Comparison of ENCODE assay signal across 20 mouse cellular contexts in genomic region chr4:82287454-82287853, GRCm38 (mm10).
"Had no signal": no experiment of that assay in that cellular context is flagged by ENCODE, and none has a peak within 500 bp of the region (broad histone marks: within the 10 kb centered on the region; RNA-seq: fewer than 3 reads in every experiment).

No protein-coding gene starts in this region.

- H3K4me1 ChIP-seq: megakaryocyte, embryonic 14.5 days had no signal

- H3K4me3 ChIP-seq: megakaryocyte, embryonic 14.5 days; midbrain, embryonic 10.5 days; midbrain, embryonic 13.5 days; neural tube, embryonic 12.5 days; neural tube, embryonic 15.5 days had no signal

- H3K27me3 ChIP-seq: megakaryocyte, embryonic 14.5 days; midbrain, embryonic 13.5 days; neural tube, embryonic 12.5 days; neural tube, embryonic 15.5 days had no signal

- DNase-seq: kidney, adult 9 months; kidney, postnatal 14 days; kidney, postnatal 4 days; left cerebral cortex, postnatal 4 days; liver, postnatal 0 days; lung, embryonic 14.5 days; right cerebral cortex, postnatal 14 days; right cerebral cortex, postnatal 4 days; thymus, adult 2 months; thymus, postnatal 14 days; thymus, postnatal 4 days had no signal

- H3K4me2 ChIP-seq: lung, embryonic 14.5 days; midbrain, embryonic 13.5 days; neural tube, embryonic 12.5 days; neural tube, embryonic 15.5 days had no signal

- H3K27ac ChIP-seq: liver, embryonic 14.5 days; midbrain, embryonic 10.5 days; midbrain, embryonic 13.5 days; neural tube, embryonic 12.5 days; neural tube, embryonic 15.5 days; stomach, postnatal 0 days had no signal

- H3K9me3 ChIP-seq: midbrain, embryonic 10.5 days; midbrain, embryonic 13.5 days; neural tube, embryonic 12.5 days; neural tube, embryonic 15.5 days had no signal

- H3K9ac ChIP-seq: liver, embryonic 14.5 days; liver, postnatal 0 days; lung, embryonic 14.5 days; midbrain, embryonic 13.5 days; neural tube, embryonic 12.5 days; neural tube, embryonic 15.5 days had no signal

- H3K36me3 ChIP-seq: midbrain, embryonic 10.5 days; midbrain, embryonic 13.5 days; neural tube, embryonic 12.5 days; neural tube, embryonic 15.5 days had no signal

- ATAC-seq: liver, postnatal 0 days; lung, postnatal 0 days; midbrain, embryonic 13.5 days; midbrain, embryonic 16.5 days had no signal
